Mouse (Mus musculus): ENCODE measurements around the gene Strn4. TPM values are rescaled to one million over a fixed set of nuclear protein-coding genes. Genes with fewer than 3 reads are reported as not detected.

Strn4 gene
- total RNA-seq (2021): 10 to 100 TPM; 66.6 to 78.7 TPM
- long read RNA-seq, experiment 1, transcript Strn4-202 (18 exons, 3,082 nt): major isoform, 71 of 163 reads
- long read RNA-seq, experiment 1, transcript Strn4-201 (18 exons, 3,535 nt): minor isoform, 68 of 163 reads
- long read RNA-seq, experiment 1, partial matches to known transcripts: 15 of 163 reads
- long read RNA-seq, experiment 1, other reads (novel, unspliced or antisense): 9 of 163 reads
- long read RNA-seq, experiment 2, transcript Strn4-202 (18 exons, 3,082 nt): minor isoform, 72 of 207 reads
- long read RNA-seq, experiment 2, transcript Strn4-201 (18 exons, 3,535 nt): major isoform, 96 of 207 reads
- long read RNA-seq, experiment 2, partial matches to known transcripts: 18 of 207 reads
- long read RNA-seq, experiment 2, other reads (novel, unspliced or antisense): 21 of 207 reads

DNA sequence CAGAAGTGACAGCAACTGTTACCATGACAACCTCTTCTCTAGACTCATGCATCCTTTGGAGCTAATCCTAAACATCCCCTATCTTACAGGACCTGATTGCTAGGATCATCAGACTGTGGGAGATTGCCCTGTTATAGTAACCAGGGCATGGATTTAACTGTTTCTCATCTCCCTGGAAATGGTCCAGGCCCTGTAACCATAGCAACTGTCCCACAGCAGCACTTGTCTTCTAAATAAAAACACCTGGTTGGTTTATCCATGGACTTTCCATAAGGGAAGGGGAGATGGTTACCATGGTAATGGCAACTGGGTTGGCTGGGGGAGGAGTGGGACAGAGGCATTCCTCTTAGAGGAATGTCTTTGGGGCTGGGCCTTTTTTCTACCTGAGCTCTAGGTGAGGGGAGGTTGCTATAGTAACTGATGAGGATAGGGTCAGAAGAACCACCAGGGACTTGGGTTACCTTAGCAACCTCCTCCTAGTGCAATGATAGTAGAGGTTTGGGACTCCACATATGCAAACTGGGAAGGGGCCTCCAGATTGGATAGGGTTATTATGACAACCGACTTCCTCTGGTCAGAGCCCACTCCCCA is at the start of gene Strn4:
Gene Strn4, plus strand, starts transcription at position 539 of the 591 bp plus-strand sequence.
- no peak for DNase-seq (ENCODE audit: low spot score in 2 of 2)

DNA sequence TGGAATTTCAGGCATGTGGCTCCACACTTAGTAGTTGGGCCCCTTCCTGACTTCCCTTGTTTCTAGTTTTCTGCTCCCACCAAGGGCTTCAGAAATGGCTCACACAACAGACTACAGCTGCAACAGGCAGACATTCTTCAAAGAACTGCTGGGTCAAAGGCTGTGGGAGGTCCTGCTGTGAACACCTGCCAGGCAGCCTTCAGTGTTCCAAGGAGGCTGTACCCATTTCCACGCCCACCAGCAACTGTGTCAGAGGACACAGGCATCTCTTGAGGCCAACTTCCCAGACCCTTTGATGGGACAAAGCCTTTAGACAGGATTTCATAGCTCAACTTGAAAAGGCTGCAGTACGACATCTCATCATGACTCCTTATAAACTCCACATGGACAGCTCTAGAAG is 49.2 kb upstream of the Strn4 start:
- no peak for DNase-seq (ENCODE audit: low spot score in 2 of 2)

DNA sequence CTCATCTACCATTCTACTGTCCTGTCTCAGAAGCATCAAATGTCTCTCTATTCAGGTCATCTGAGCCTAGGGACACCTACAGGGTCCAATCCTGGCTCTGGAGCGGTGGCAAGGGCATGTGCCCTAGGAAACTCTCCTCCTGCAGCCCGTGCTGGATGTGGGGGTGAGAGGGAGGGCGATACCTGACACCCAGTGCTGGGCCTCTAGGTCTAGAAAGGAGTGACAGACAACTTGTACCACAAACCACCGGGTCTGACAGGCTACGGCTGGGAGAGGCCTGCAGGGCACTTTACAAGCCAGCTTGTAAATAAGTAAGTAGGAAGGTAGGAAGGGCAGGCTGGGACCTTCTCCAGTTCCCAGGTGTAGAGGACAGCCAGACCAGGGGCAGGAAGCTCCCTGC is 39.8 kb upstream of the Strn4 start:
- DNase-seq (ENCODE audit: low spot score in 2 of 2): no peak

DNA sequence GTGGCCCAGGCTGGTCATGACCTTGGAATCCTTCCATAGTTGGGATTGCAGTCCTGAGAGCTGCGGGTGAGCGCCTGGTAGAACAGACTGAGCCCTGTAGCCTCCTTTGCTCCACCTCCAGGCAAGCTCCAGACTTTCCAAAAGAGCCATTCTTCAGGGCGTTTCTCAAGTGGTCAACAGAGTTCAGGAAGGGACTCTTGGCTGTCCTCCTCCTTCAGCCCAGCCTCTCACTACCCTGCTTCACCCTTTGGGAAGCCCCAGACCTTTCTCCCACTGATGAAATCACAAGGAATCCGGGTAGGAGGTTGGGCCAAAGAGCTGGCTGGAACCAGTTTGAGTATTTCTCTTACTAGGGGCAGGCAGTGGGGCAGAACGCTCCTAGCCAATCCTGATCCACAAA is 35.6 kb upstream of the Strn4 start:
- no peak for DNase-seq (ENCODE audit: low spot score in 2 of 2)

DNA sequence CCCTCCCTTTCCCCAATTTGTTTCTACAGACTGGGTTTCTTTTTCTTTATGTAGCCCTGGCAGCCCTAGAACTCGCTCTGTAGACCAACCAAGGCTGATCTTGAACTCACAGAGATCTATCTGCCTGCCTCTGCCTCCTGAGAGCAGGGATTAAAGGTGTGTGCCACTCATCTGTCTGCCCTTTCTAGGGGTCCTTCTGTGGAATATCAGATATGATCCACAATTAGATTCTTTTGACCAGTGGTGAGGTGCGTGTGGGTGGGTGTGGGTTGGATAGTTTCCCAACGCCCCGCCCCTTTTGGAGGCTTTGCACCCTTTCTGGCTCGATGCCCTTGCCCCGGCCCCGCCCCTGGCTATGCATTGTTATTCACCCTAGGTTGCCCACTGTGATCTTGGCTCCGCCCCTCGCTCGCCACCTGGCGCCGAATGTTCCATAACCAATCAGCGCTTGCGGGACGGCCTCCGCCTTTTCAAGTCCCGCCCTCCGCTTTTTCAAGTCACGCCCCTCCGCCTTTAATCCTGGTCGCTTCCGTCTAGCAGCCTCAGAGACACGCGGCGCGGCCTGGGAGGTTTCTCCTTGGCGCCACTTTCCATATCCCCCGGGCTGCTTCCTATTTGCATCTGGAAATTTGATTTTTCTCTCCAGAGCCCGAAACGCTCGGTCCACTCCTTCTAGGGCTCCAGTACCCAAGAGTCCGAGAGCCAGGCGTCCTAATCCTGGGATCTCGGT is 34.7 kb upstream of the Strn4 start, which contains the start of gene Slc1a5:
Gene Slc1a5, plus strand, starts transcription at position 516 of the 730 bp plus-strand sequence.
- peak; percentile 84 to 92 for DNase-seq (ENCODE audit: low spot score in 2 of 2)

DNA sequence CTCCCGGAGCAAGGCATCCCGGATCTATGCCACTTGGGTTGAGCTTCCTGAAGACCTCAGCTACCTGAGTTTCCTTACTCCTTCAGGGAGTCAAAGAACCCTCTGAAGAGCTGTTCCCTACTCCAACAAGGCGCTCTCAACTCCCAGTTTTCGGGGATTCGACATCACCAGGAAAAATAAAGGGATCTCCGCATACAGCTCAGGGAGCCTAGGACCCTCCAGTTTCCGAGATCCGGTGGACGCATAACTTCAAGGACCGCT is 34.2 kb upstream of the Strn4 start:
- no peak for DNase-seq (ENCODE audit: low spot score in 2 of 2)

DNA sequence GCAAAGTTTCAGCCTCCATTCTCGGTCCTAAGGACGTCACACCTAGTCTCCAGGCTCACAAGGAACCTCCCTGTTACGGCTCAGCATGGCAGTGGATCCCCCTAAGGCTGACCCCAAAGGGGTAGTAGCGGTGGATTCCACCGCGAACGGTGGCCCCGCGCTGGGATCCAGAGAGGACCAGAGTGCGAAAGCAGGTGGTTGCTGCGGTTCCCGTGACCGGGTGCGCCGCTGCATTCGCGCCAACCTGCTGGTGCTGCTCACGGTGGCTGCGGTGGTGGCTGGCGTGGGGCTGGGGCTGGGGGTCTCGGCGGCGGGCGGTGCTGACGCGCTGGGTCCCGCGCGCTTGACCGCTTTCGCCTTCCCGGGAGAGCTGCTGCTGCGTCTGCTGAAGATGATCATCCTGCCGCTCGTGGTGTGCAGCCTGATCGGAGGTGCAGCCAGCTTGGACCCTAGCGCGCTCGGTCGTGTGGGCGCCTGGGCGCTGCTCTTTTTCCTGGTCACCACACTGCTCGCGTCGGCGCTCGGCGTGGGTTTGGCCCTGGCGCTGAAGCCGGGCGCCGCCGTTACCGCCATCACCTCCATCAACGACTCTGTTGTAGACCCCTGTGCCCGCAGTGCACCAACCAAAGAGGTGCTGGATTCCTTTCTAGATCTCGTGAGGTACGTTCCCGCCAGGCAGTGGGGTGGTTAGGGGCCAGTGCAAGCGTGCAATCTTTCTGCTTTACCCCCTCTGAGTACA is 33.7 kb upstream of the Strn4 start:
- peak; percentile 27 to 50 for DNase-seq (ENCODE audit: low spot score in 2 of 2)

DNA sequence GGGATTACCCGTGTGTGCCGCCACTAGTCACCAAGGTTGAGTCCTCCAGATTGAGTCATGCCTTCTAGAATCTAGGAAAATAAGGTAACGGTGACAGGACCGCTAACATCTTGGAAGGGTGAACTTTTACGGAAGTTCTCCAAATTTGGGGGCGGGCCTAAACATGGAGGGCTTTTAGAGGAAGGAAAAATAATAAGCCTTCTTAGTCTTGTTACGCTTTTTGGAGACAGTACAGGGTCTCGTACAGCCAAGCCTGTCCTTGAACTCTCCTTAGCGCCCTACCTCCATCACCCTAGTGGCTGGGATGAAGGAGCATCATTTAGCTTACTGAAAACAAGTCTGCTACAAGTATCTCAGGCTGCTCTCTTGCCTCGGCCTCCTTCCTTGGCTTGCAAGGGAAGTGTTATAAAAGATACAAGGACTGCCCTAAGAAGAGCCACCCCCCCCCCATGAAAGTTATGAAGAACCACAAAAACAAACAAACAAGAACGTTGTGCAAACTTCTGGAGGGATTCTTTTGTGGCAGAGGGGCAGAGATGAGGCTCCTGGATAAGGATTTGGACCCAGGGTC is 33.0 kb upstream of the Strn4 start:
- DNase-seq (ENCODE audit: low spot score in 2 of 2): no peak

DNA sequence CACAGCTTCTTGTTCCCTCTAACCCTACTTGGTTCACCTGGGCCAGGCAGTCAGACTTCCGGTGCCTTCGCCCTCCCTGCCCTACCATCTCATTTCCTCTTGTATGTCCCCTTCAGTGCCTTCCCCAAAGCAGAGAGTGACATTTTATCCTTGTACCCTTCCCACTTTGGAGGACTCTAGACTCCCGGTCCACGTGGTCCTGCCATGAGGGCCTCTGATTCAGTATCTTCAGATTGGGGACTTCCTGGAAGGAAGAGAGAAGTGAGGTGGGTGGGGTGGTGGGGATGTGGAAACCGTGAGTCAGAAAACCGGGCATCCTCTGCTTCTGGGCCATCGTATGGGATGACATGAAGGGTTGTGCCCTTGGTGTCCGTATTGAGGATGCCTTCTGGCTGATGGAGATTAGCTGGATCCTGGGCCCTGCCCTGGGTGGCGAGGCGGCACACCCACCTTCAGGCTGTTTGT is 32.4 kb upstream of the Strn4 start:
- no peak for DNase-seq (ENCODE audit: low spot score in 2 of 2)

DNA sequence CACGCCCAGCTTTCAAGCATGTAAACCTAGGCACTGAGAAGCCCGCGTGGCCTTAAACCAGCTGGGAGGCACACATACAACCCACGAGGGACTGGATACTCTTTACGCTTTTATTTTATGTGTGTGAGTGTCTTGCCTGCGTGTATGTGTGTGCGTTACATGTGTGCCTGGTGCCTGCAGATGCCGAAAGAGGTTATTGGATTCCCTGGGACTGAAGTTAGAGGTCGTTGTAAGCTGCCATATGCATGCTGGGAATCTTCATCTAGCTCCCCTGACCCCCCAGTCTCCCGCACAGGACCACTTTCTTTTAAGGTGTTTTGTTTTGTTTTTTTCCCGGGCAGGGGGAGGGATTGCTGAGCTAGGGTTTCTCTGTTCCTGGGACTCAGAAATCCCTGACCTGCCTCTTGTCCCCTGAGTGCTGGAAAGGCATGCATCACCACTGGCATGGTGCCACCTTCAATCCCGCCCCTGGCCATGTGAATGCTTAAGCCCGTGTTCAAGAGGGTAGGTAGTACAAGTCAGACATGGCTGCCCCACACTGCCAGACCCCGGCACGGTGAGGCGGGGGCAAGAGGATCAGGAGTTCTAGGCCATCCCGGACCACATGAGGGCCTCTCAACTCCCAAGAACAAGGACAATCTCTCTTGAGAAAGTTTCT is 31.8 kb upstream of the Strn4 start:
- peak; percentile 43 to 59 for DNase-seq (ENCODE audit: low spot score in 2 of 2)

DNA sequence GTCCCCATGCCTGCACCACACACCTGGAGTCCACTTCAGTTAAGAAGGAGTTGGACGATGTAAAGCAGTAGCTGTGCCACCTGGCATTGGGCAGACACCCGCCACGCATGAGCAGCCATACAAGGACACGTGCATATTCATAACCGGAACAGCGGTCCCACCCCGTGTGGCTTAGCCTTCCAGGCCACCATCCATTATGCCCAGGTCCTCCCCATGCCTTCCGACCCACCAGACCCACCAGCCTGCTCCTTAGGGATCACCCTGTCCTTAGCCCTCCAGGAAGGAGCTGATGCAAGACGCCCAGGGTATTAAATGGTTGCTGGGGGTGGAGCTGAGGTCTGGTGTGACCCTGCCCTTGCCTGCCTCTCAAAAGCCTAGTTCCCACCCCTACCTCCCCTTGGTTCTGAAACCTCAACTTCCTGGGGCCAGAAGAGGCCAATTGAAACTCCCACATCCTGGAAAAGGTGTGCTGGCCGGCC is 31.2 kb upstream of the Strn4 start:
- no peak for DNase-seq (ENCODE audit: low spot score in 2 of 2)

DNA sequence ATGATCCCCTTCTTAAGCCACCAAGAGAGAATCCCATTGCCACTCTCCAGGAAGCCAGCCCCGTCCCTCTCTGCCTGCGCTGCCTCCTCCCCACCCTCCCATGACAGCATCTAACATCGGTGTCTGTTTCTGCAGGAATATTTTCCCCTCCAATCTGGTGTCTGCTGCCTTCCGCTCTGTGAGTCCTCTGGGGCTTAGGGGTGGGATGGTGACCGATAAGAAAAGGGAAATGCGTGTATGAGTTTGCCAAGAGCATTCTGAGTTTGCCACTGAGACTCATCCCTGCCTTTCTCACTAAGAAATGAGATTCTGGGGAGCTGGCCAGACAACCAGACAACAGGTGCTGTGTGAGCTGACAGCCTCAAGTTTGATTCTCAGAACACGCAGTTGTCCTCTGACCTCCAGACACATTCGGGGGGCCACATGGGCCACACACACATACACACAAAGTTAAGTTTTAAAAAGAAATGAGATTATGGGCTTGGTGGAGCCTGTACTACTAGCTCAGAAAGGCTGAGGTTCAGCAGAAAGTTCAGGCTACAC is 30.1 kb upstream of the Strn4 start:
- no peak for DNase-seq (ENCODE audit: low spot score in 2 of 2)

DNA sequence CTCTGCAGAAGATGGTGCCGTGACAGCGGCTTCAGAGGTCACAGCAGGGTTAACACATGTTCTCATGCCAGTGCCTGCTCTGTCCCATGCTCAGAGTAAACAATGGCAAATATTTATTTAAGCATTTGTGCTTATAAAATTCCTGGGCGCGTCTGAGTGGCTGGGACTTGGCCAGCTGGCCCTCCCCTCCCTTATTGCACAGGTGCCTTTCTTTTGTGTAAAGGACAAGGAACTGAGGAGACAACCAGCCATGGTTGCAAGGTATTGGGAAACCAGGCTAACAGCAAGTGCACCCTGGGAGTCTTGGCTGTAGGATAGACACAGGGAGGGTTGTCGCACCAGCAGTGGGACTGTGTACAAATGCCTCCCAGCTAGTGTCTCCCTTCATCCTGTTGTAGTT is 23.4 kb upstream of the Strn4 start:
- no peak for DNase-seq (ENCODE audit: low spot score in 2 of 2)

DNA sequence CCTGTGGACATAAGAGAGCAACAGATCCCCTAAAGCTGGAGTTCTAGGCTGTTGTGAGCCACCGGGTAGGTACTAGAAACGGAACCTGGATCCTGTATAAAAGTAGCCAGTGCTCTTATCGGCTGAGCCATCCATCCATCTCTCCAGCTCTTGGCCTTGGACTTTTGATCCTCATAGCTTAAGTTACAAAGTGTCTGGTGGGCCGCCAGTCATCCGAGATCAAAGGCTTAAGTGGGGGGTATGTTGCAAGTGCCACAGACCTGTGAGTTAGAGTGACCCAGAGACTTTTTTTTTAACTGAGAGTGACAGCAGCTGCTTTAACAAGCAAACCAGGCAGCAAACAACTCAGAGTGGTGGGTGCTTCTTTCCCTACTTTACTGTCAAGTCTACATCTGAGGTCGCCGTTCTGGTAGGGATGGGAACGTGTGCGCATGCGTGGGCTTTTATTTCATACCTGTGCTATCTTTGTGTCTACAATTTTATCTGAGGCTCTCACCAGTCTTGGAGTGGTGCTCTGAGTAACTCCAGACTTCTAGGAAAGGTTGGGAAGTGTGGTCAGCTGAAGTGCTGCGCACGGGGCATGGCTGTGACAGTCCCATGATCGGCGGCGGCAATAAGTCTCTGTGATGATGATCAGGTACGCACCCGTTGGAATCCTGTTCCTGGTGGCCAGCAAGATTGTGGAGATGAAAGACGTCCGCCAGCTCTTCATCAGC is 22.5 kb upstream of the Strn4 start:
- no peak for DNase-seq (ENCODE audit: low spot score in 2 of 2)

DNA sequence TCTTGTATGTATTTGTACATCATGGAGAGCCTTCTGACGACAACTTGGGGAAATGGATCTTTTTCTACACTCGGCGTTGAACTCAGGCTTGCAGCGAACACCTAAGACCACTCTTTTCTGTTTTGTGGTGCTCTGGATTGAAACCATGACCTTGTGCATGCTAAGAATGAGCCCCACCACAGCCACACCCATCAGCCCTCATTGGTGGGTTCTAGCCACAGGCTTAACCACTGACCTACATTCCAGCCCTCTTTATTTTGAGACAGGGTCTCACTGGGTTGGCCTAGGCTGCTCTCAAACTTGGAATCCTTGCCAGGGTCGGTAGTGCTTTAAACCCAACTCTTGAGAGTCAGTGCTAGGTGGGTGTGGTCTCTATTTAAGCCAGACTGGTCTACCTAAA is 20.8 kb upstream of the Strn4 start:
- DNase-seq (ENCODE audit: low spot score in 2 of 2): no peak

DNA sequence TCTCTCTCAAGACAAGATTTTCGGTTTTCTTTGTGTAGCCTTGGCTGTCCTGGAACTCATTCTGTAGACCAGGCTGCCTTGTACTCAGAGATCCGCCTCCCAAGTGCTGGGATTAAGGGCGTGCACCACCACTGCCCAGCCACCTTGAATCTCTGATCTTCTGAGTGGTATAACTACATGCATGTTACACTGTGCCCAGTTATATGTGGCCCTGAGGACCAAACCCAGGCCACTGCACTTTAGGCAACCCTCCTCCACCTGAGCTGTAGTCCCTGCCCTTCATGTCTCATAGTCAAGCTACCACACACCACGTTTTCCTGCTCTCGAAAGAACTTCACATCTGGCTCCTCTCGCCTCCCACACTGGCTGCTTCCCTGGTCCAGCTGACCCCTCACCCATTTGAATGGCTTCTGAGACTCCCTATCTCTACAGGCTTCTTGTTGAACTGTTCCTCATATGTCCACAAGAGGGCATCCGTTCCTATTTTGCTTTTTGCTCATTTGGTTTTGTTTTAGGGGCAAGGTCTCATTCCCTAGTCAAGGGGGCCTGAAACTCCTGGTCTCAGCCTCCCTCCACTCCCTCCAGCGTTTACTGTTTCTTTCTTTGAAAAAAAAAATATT is 11.2 kb upstream of the Strn4 start:
- DNase-seq (ENCODE audit: low spot score in 2 of 2): peak in 1 of 2 experiments; percentile 8

DNA sequence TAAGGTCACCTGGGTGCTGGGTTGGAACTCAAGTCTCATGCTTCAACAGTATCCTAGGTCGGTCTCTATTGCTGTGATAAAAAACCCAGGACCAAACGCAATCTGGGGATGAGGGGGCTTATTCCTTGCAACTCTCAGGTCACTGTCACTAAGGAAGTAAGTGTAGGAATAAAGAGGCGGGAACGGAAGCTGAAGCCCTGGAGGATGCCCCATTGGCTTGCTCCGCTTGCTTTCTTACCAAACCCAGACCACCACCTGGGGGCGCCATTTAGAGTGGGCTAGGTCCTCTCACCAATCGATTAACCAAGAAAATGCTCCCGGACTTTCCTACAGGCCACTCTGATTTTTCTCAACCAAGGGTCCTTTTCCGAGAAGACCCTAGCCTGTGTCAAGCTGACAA is 7.8 kb upstream of the Strn4 start:
- no peak for DNase-seq (ENCODE audit: low spot score in 2 of 2)

DNA sequence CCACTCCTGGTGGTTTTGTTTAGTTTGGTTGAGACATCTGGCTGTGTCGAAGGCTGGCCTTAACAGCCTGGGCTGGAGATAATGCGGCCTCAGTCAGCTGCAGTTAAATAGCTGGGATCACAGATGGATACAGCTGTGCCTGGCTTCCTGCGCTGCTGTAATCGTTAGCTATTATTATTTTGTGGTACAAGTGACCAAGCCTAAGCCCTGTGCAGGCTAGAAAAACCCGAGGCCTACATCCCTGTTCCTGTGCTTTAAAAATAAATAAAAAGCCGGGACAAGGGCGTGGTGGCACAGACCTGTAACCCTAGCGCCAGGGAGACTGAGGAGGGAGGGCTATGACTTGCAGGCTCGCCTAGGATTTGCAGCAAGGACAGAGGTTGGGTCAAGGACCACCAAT is 7.0 kb upstream of the Strn4 start:
- no peak for DNase-seq (ENCODE audit: low spot score in 2 of 2)

DNA sequence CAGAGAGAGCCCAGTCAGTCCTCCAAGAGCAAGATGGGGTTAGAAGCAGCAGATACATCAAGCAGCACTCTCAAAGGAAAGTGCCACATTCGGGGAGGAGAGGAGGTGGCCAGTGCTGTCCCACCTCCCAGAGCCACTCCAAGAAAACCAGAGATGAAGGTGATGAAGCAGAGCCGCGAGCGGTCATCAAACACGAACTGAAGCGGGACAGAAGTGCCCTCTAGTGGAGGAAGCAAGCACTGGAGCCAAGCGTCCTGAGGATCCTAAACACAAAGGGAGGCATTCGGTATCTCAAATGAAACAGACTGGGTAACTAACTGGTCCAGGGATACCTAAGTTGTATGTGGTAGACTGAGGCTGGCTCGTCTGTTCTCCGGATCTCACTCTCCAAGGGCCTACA is 6.0 kb upstream of the Strn4 start:
- DNase-seq (ENCODE audit: low spot score in 2 of 2): peak; percentile 36 to 71
